Mouse (Mus musculus) right cerebral cortex, postnatal 25 days (tissue): ENCODE results near the gene Ndufb5.
"Not testable (repeated sequence)": the region's sequence is repeated elsewhere in the genome, so short reads cannot be mapped to it uniquely, and the experiment has no call there.

Experiments
- DNase-seq: peaks from one replicate; pipeline ENCODE4 v3.0.0; 2022

Gene Ndufb5

GRCm38 (mm10) chr3:32736244-32737171 is at the start of gene Ndufb5:
TSS of gene Ndufb5 (plus strand) at chr3:32736990.
- DNase-seq, result peak; percentile 98

GRCm38 (mm10) chr3:32687156-32687555 is 49.6 kb upstream of the Ndufb5 start:
- DNase-seq, result no peak

DNA sequence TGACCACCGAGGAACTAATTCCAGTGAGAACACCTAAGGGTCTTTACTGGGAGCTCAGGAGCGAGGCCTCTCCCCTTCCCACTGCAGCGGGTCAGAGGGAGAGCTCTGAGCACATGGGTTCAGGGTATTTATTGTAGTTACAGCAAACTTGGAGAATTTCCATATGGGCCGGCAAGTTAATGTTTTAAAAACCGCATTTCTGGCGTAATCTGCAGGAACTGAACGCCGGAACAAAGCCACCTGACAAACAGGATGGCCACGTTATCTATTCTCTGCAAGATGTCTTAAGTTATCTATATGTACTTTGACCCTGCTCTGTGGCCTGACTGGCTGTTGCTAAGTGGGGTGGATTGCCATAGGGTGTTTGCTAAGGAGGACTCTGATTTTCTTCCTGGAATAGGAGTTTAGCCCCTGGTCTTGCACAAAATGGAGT is 47.2 kb upstream of the Ndufb5 start:
- DNase-seq, result no peak

GRCm38 (mm10) chr3:32690008-32690407 is 46.8 kb upstream of the Ndufb5 start:
- no peak for DNase-seq

DNA sequence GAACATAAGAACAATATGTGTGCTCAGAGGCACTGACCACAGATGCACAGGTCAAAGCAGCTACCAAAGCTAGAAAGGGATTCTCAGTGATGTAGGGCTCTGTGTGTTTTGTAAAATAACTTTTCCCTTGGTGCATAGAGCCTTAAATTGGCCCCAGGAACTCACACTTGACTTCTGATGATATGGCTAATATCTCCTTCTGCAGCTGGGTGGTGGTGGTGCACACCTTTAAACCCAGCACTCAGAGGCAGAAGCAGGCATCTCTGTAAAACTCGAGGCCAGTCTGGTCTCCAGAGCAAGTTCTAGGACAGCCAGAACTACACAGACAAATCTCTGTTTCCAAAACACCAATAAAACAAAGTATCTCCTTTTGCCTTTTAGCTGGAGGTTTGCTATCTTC is 45.9 kb upstream of the Ndufb5 start:
- no peak for DNase-seq

DNA sequence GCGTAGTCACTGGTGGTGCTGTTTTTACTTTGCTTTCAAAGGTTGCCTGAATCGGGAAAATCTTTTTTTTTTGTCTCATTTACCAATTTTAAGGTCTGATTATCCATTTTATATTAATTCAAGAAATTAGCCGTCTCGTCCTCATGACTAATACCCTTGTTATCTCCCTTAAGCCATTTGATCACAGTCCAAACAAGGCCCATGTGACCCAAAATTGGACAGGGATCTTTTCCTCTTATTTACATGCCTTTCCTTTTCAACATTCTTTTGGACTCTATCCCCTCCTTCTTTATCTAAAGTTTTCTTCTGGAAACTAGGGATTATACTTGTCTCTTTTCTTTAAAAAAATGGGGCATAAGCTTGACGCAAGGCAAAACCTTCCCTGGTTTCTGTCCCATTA is 44.9 kb upstream of the Ndufb5 start:
- no peak for DNase-seq

DNA sequence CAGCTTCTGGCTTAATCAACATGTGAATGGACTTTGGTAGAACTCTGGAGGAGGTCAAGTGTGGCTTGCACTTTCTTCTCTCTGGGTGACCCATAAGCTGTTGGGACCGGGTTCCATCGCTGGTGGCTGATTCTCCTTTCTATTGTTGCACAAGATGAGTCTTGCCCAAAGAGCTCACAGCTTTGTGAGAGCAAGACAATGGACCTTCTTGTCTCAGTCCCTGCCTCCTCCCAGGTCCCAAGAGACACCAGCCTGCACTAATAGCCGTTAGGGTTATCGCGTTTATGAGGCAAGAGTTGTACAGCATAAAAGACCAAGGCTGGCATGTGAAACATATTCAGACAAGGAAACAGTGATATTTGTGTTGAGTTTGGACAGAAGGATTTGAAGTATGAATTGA is 42.6 kb upstream of the Ndufb5 start:
- no peak for DNase-seq

DNA sequence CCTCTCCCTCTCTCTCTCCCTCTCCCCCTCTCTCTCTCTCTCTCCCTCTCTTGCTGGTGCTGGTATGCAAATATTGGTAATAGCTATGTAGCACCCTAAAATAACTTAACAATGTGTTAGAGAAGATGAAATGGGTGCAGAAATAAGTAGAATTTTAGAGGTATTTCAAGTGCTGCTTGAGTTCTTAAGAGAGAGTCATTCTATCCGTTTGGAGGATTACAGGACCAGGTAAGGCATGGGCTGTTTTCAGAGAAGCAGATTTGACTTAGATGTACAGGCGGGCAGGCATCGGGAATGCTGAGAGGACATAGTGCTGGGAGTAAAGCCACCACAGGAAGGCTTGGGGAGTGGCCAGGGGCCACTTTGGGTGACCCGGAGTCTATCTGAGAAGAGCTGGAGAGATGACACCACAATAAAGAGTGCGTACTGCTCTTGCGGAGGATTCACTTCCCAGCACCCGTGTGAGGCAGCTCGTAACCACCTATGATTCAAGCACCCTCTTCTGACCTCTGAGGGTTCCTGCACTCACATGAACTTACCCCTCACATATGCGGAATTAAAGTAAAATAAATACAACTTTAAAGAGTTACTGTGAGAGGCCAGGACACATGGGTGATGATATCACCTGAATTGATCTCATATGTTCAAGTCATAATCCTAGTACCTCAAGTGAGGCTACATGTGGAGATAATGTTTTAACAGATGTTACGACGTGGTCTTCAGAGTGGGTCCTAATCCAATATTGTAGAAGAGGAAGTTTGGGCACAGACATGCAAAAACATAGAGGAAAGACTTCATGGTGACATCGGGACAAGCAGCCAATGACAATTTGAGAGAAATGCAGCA is 41.8 kb upstream of the Ndufb5 start:
- no peak for DNase-seq

DNA sequence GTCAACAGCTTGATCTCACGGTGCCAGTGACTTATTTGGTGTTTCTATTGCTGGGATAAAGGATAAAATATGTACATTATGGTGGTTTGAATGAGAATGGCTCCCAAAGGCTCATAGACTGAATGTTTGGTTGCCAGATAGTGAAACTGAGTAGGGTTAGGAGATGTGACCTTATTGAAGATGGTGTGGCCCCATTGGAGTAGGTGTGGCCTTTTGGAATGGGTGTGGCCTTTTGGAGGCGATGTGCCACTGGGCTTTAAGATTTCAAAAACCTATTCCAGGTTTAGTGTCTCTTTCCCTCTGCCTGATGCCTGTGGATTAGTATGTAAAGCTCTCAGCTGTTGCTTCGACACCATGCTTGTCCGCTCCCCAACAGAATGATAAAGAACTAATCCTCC is 41.2 kb upstream of the Ndufb5 start:
- DNase-seq, result no peak

DNA sequence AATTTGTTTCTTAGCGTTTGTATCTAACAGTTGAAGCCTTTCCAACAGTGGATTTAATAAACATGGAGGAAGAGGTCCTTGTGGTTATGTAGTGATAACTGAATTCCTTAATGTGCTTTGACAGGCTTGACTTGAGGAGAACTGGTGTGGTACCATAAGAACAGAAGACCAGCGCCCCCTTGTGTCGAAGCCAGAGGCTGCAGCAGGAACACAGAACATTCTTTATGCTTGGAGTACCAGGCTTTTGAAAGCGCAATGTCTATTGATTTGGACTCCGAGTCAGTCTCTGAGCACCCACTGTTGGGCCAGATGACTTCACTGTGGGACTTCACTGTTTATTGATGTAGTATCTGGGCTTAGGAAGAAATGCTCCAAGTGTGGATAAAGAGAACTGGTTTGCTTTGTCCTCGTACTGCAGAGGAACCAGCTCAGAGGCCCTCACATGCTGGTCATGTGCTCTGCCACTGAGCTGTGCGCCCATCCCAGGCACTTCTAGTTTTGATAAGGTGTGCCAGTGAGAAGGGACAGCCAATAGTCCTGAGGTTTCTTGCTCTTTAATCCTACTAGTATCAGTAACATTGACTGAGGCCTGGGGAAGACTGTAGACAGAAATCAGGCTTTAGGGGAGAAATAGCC is 38.4 kb upstream of the Ndufb5 start:
- peak; percentile 86 for DNase-seq

GRCm38 (mm10) chr3:32704021-32704420 is 32.8 kb upstream of the Ndufb5 start:
- DNase-seq, result not testable (repeated sequence)

DNA sequence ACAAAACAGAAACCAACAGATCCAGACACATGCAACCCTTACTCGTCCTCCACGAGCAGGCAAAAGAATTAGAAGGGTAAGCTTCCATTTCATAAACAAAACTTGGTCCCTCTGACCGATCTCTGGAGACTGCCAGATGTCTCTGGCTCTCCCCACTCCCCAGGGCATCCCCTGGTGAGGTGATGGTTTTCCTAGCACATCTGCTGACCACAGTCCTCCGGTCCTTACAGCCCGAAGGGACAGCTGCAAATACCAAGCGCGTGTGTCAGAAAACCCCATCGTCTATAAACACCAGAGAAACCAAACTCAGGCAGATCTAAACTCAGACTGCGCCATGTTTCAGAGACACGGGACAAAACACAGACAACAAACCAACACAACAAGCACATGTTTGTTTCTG is 32.2 kb upstream of the Ndufb5 start:
- DNase-seq, result not testable (repeated sequence)

DNA sequence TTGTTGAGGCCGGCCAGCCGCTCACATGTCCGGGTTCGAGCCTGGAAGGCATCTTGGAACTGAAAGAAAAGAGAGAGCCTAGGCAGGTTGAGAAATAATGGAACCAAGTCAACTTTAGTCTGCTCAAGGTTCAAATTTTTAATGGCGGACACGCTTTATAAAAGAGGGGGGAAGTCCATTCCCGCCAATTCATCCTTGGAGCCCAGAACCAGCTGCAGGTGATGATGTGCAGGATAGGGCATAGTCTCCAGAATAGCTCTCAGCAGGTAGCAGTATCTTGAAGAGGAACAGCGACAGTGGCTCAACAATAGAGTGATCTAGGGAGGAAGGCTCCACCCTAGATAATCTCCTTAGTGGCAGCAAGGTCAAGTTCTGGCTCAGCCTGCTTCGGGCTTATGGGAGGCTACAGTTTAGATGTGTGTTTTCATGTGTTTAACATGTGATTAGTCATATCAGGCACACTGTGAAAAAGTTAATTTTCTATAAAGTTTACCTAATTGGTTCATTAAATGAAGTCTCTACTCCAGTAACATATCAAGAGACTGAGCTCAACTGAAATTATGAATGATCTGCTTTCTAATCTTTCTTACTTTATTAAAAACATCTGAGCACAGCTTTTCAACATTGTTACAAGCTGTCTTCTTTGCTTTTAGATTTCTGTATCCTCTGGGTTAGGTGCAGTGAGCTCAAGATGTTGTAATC is 31.0 kb upstream of the Ndufb5 start, which contains the start of gene Actl6a:
TSS of gene Actl6a (plus strand) at position 652 of the 702 bp plus-strand sequence.
- DNase-seq, result not testable (repeated sequence)

- no peak for DNase-seq
These were observed 28.8 kb upstream of the Ndufb5 start for GRCm38 (mm10) chr3:32708052-32708367.

DNA sequence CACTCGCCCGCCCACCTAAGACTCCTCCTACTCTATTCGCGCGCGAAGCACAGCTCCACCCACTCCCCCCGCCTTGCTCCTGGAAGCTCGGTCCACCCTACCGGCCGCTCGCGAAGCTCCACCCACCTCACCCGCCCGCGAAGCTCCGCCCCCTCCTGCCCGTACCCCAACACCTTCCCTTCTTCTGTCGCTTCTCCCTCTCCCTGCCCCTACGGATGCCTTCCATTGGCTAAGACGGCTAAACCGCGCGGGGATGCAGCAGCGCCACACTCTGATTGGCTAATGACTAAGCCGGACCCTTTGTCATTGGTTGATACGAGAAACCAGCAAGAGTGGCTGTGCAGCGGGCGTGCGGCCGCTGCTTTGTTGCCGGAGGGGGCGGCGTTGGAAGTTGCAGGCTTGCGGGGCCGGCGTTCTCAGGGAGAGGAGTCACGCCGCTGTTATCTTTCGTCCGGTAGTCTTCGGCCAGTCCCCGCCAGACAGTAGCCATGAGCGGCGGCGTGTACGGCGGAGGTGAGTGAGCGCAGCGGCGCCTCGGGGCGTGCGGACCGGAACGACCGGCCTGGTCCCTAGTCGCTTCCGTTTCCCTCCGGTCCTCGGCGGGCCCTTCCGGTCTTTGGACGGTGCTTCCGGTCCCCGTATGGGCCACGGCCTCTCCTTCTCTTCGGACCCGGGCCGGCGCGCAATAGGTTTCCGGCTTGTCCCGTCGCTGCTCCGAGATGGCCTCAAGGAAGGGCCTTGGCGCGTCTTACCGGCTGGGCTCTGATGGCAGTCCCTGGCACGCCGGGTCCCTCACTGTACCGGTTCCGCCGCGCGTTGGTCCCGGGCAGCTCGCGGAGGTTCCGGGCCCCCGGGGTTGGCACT is 28.2 kb upstream of the Ndufb5 start:
- DNase-seq, result peak; percentile 94

DNA sequence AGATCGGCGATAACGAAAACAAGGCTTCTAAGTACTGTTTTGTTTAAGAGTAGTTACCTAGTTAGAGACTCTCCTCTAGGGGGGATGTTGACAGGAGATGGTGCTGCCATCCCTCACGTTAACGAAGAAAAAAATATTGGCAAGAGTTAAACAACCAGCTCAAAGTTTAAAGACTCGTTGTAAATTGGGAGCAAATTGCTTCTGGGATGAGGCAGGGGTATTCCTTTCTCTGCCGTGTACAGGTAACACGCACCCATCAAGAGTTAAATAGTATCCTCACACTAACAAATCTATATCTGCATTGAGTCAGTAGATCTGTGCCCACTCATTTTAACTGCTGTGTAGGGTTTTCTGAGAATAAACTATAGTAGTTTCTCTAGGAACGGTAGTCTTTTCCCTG is 27.4 kb upstream of the Ndufb5 start:
- DNase-seq, result no peak

GRCm38 (mm10) chr3:32713711-32714110 is 23.1 kb upstream of the Ndufb5 start:
- DNase-seq, result no peak

GRCm38 (mm10) chr3:32717403-32717802 is 19.4 kb upstream of the Ndufb5 start:
- not testable (repeated sequence) for DNase-seq

DNA sequence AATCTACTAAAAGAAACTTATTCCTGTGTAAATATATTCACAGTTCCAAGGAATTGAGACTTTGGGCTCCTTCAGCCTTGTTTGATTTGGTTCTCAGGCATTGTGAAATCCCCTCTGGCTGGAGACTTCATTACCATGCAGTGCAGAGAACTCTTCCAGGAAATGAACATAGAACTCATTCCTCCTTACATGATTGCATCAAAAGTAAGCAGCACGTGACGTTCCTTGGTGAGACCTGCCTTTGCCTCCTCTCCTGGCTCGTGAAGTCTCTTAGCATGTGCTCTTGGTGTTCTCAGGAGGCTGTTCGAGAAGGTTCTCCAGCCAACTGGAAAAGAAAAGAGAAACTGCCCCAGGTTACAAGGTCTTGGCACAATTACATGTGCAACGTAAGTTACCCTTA is 18.5 kb upstream of the Ndufb5 start:
- no peak for DNase-seq

DNA sequence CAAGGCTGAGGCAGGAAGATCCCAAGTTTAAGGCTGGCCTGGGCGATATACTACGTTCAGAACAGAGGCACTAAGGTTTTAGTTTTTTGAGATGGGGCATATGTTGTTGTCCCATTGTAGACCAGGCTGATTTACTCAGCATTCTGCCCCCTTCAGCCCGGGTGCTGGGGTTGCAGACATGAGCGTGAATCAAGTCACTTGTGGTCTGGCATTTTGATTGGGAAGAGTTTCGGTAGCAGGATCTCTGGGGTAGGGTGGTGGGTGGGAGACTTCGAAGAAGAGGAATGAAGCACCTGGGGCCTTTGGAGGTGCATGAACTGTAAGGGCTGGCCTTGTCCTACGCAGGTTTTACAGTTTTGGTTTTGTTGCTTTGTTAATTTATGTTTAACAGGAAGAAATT is 12.6 kb upstream of the Ndufb5 start:
- DNase-seq, result no peak

GRCm38 (mm10) chr3:32725951-32726350 is 10.8 kb upstream of the Ndufb5 start:
- DNase-seq, result no peak

GRCm38 (mm10) chr3:32727861-32728260 is 8.9 kb upstream of the Ndufb5 start:
- DNase-seq, result no peak
